Mouse (Mus musculus) liver, embryonic 14.5 days (tissue): Measurements from ENCODE around the gene Enah.

Experiments used
- CTCF ChIP-seq: IDR thresholded peaks from 2 replicates; pipeline ENCODE4 v1.5.1; 2016; ENCODE audit warnings: antibody characterized with exemption, low read depth, control low read depth
- EP300 ChIP-seq: IDR thresholded peaks from 2 replicates; pipeline ENCODE4 v1.6.1; 2016; ENCODE audit warnings: antibody characterized with exemption, low read depth

DNA sequence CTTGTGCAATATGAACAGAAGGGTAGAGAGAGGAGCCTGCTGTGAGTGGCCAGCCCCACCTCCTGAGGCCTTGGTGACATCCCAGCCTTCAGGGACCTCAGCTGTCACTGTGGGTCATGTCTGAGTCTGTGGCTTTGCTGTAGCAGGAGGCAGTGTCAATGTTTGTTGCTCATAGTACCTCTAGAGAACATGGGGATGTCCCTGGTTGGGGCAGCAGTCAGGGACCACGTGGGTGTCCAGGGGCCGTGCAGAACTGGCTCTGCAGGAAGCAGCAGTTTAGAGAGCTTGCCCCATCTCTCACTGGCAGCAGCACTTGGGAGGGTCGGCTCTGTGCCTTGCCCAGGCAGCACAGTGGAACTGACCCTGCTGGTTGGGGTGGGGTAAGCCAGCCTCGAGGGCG is 142.7 kb downstream of the Enah start:
- TF ChIP-seq CTCF, result no peak
- TF ChIP-seq EP300, result no peak
